Mouse (Mus musculus) myocyte (in vitro differentiated cells): ENCODE data around the gene Armc2.

Experiments
- CEBPB ChIP-seq: IDR thresholded peaks from 2 replicates; pipeline ENCODE4 v1.6.1; 2011; ENCODE audit warnings: mild to moderate bottlenecking, moderate library complexity; ENCODE audit not compliant: poor library complexity, insufficient read depth, severe bottlenecking
- E2F4 ChIP-seq: IDR thresholded peaks from one replicate; pipeline ENCODE4 v1.6.1; 2011; ENCODE audit warnings: mild to moderate bottlenecking, control low read depth, moderate library complexity; ENCODE audit not compliant: insufficient read depth
- MAX ChIP-seq: IDR thresholded peaks from one replicate; pipeline ENCODE4 v1.6.1; 2011; ENCODE audit warnings: low read depth, mild to moderate bottlenecking, control low read depth
- MYOD1 ChIP-seq, 3 experiments: IDR thresholded peaks; one replicate each; pipeline ENCODE4 v1.6.1; 2011; ENCODE audit warnings: control low read depth in 2 of 3, low read depth in 2 of 3, mild to moderate bottlenecking in 2 of 3, moderate library complexity in 1 of 3; ENCODE audit not compliant: insufficient read length in 2 of 3, control insufficient read depth in 1 of 3
- MYOG ChIP-seq, 3 experiments: IDR thresholded peaks; one replicate each; pipeline ENCODE4 v1.6.1; 2011; ENCODE audit warnings: control low read depth in 2 of 3, low read depth in 2 of 3, mild to moderate bottlenecking in 2 of 3; ENCODE audit not compliant: insufficient read length in 2 of 3, control insufficient read depth in 1 of 3, insufficient read depth in 1 of 3
- POLR2A ChIP-seq: IDR thresholded peaks from one replicate; pipeline ENCODE4 v1.6.1; 2011; ENCODE audit warnings: low read depth, mild to moderate bottlenecking, control low read depth, moderate library complexity; ENCODE audit not compliant: insufficient read length
- POLR2AphosphoS2 ChIP-seq: IDR thresholded peaks from one replicate; pipeline ENCODE4 v1.6.1; 2011; ENCODE audit warnings: low read depth, control low read depth; ENCODE audit not compliant: insufficient read length
- REST ChIP-seq: IDR thresholded peaks from one replicate; pipeline ENCODE4 v1.6.1; 2011; ENCODE audit warnings: mild to moderate bottlenecking, control low read depth, moderate library complexity; ENCODE audit not compliant: insufficient read depth, insufficient read length
- SRF ChIP-seq: IDR thresholded peaks from one replicate; pipeline ENCODE4 v1.6.1; 2011; ENCODE audit warnings: low read depth; ENCODE audit not compliant: control insufficient read depth, insufficient read length
- TCF12 ChIP-seq: IDR thresholded peaks from one replicate; pipeline ENCODE4 v1.6.1; 2011; ENCODE audit warnings: mild to moderate bottlenecking, control low read depth; ENCODE audit not compliant: poor library complexity, insufficient read depth, severe bottlenecking
- USF1 ChIP-seq: IDR thresholded peaks from one replicate; pipeline ENCODE4 v1.6.1; 2011; ENCODE audit warnings: low read depth, mild to moderate bottlenecking, control low read depth, moderate library complexity

DNA sequence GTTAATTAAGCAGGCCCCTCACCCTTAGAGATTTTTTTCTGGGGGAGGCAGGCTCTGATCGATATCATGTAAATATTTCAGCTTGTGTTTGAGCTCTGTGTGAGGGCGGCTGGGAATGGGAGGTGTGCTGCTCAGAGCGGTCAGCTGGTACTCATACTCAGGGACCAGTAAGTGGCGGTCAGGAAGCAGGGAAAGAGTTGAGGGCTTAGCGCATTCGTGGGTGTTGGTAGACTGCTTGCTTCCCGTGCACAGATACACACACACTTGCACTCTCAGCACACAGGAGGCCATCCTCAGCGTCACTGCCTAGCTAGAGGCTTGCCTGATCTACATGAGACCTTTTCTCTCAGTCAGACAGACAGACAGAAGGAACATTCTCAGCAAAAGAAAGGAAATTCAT is 116.8 kb downstream of the Armc2 start:
- no peak for TF ChIP-seq POLR2A
- no peak for TF ChIP-seq MAX
- TF ChIP-seq E2F4, result no peak
- no peak for TF ChIP-seq USF1
- TF ChIP-seq MYOD1 (IDR thresholded peaks at IDR 0.05; ENCODE audit: control insufficient read depth in 1 of 3, insufficient read length in 2 of 3, low read depth in 2 of 3), result no peak
- no peak for TF ChIP-seq POLR2AphosphoS2
- TF ChIP-seq CEBPB, result no peak
- TF ChIP-seq SRF, result no peak
- no peak for TF ChIP-seq REST
- no peak for TF ChIP-seq TCF12
- no peak for TF ChIP-seq MYOG (IDR thresholded peaks at IDR 0.05; ENCODE audit: control insufficient read depth in 1 of 3, insufficient read depth in 1 of 3, insufficient read length in 2 of 3, low read depth in 2 of 3)
